Mouse (Mus musculus) layer of hippocampus, adult 18-20 months (tissue): Measurements from ENCODE around the gene Gnaq. TPM values are rescaled to one million over a fixed set of nuclear protein-coding genes. Genes with fewer than 3 reads are reported as not detected.

Experiments used
- DNase-seq, 2 experiments: peaks; one replicate each; pipeline ENCODE4 v3.0.0; 2022; ENCODE audit warnings: low spot score in 2 of 2
- total RNA-seq, 2 experiments: library from RNA; stranded (reverse); gene quantifications; 2 replicates each; pipeline ENCODE4 v1.2.3; 2021

Gene Gnaq
- total RNA-seq, 2 experiments from 2014 or later, result 189 to 204 TPM

DNA sequence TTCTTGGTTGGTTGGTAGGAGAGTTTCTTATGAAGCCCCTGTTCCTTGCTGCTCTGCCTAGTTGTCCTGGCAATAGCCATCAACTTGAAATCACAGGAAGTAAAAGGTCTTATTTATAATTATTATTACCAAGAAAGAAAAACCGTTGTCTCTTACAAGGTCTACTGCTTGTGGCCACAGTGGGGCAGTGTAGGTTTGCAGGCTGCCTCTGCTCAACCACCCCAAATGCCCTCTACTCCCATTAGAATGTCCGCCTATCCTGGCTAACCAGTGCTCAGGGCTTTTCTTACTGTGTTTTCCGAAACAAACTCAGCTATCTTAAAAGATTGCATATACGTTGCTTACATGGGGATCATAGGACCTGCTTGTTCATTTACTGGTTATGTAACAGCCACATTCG lies 226.3 kb downstream of the Gnaq start:
- DNase-seq, result peak in 1 of 2 experiments; percentile 62

DNA sequence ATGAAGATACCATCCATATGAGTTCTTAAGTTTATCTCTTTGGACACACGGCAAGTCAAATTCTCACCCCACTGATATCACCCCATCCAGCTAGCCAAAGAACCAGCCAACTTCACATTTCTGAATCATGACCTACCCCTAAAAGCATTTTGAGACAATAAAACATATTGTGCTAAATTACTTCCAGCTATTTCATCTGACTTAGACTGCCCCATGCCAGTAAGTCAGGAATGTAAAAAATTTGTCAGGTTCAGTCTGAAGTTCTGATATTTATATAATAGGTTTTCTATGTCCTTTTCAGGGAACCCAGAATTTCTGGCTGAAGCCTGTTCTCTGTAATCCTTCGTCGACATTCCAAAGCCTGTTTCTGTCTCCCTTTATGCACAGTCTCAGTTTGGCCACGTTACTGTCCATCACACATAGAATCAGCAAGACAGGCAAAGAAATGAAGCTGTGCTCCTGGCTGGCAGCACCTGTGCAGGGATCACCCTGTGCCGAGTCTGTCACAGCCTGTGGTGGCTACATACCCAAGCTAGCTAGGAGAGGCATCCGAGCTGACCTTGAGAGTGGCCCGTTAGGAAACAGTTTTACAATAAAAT lies 233.9 kb downstream of the Gnaq start:
- DNase-seq, result no peak

DNA sequence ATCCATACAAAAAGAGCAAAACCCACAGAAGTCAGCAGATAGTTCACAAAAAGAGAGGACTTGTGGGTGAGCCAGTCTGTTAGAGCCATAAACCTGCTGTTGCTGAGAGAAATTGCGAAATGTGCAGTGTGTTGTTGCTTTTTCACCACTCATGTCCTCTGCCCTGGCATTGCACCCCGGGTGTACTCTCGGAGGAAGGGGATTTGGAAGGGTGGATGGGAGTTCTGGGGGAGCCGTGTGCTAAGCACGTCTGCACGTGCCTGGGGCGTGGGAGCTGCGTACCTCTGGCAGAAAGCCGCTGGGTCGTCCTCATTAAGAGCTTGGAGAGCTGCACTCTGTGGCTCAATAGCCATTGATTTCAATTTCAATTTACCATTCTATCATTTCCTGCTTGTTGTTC lies 234.6 kb downstream of the Gnaq start:
- peak in 1 of 2 experiments; percentile 50 for DNase-seq

DNA sequence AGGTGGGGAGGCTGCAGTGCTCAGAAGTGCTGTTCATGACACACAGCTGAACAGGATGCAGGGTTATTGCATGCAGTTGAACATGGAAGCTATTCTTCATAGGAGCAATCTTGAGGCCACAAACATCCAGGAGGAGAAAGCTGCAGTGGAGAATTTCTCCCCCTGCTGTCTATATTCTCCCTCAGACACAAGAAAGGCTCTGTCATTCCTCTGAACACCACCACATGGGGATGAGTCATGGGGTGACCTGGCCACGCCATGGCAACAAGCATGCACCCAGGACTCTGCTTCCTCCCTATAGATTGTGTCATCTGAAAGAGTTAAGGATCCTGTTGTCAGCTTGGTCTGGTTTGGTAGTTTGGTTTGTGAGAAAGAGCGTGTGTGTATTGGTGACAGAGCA lies 239.0 kb downstream of the Gnaq start:
- DNase-seq, result no peak

DNA sequence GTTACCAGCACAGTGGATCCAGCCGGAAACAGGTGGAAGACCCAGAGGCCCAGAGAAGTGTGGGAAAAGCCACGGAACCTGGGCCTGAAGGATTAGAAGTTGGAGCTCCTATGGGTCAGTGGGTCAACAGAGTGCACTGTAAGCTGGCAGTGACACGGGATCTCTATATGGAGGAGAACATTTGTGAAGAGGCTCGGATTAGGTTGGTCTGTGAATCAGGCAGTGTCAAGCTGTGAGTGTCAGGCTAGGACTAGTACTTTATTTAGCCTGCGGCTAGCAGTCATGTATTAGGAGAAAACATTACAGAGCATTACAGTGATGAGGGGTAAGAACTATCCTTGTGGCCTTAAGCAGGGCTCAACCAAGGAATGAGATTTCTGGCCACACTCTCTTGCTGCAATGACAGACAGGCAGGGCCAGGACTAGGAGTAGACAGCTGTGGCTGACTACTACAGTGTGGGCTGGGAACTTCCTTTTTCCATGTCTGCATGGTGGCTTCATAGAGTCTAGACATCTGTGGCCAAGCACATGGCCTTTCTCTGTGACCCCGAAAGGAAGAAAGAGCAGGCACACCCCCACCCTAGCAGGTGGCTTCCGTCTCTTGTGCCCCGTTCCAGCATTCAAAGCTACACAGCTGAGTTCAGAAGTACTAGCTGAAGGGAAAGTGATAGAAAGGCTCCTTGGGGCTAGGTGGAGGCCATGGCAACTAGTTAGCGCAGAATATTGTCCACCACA lies 240.3 kb downstream of the Gnaq start:
- DNase-seq, result no peak

DNA sequence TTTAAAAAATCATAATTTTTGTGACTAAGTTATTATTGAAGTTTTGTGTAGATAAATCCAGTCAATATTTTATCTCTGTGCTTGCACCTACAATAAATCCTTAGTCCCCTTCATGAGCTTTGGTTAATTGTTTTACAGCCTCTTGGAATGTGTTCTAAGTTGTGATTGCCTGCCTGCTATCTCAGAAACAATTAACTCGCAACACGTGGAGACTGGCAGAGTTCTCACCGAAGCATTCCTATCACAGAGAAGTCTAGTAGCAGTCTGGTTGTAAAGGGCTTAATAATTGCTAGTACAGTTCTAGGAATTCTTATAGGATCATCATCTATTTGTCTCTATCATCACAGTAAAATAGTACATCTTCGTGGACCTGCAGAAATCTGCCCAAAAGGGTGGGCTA lies 243.2 kb downstream of the Gnaq start:
- no peak for DNase-seq

DNA sequence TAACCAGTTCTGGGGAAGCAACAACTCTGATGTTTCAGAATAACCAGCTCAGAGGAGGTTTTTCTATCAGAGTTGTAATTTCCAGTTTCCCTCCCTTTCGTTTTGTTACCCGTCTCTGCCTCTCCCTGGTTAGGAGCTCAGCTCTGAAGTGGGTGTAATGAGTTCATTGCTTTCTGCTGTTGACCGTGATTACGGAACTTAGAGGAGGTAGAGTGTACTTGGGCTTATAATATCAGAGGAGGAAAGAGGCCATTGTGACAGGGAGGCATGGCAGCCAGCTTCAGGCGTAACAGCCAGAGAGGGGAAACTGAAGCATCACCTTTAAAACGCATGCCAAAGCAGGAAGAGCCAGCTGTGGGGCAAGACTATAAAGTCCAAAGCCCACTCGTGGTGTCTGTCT lies 245.9 kb downstream of the Gnaq start:
- DNase-seq, result no peak

DNA sequence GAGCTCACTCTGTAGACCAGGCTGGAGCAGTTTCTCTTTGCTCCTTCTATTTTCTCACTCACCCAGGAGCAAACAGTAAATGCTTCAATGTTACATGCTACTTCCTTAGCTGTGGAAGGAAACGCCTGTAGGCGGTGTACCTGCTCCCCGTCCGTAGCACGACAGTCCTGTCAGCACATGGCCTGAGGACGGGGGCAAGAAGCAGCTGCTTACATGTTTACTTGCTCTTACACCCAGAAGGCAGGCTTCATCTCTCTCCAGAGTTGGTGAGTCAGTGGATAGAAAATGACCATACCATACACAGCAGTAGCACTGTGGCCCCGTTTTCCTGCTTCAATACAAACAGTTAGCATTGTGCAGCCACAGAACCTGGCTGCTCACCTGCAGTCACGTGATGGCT lies 247.1 kb downstream of the Gnaq start:
- no peak for DNase-seq

DNA sequence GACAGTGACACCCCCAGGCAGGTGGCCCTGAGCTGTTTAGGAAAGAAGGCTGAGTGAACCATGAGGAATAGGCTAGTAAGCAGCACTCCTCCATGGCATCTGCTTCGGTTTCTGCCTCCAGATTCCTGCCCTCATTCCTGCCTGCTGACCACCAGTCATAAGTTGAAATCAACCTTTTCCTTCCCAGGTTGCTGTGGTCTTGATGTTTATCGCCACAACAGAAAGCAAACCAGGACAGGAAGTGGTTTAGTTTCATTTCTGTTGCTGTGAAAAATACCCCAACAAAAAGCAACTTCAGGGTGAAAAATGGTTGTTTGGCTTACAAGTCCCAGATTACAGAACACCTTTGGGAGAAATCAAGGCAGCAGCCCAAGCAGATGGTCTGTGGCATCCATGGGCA lies 249.8 kb downstream of the Gnaq start:
- no peak for DNase-seq

DNA sequence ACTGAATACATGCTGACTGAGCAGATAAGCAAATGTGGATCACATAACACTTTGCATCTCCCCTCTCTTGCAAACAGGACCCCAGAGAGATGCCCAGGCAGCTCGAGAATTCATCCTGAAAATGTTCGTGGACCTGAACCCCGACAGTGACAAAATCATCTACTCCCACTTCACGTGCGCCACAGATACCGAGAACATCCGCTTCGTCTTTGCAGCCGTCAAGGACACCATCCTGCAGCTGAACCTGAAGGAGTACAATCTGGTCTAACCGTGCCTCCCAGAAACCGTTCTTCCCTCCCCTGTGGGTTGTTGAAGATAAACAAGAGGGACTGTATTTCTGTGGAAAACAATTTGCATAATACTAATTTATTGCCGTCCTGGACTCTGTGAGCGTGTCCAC lies 250.5 kb downstream of the Gnaq start:
- no peak for DNase-seq

DNA sequence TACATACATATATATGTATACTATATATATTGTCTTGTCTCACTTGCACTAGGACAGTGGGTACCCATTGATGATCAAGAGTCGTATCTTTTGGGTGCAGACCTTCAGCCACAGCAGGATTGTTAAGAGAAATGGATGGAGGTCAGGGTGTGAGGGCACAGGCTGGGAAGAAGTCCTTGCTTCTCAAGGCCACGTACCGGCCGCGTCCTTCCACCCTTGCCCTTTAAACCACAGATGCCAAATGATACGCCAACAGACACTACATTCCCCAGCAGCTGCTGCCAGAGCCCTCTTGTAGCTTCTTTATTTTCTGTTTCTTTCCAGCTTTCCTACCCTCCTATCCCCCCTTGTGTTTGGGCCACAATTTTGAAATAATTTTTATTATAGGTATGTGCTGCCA lies 251.5 kb downstream of the Gnaq start:
- DNase-seq, result no peak

DNA sequence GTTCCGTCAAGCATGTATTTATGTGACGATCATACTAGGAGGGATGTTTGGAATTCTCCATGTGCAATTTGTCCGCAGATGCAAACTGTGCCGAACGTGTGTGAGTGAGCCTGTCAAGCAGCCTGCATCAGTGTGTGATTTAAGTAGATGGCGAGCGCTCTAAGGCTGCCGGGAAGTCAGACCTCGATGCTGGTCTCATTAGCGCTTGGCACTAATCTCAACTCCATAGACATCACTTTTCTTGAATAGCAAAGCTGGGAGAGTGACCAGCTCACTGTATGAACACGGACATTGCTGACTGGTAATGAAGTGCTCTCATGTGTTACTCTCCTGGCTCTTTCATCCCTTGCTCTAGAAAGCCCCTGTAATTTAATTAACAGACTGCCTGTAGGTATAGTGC lies 252.3 kb downstream of the Gnaq start:
- no peak for DNase-seq

DNA sequence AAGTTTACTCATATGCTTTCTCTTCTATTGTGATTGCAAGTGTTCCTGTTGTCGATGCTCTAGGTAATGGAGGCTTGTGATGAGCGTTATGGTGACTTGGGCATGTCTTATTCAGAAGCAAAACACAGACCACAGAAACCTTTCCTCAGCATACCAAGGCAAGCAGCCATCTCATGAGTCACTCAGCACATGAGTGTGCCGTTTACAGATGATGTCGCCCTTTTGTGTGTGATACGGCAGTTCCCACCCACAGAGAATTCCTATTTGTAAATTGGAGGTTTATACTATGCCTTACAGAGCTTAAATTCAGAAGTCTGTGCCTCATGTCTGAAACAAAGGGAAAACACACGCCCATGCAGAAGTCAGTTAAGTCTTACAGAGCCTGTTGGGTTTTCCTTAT lies 253.9 kb downstream of the Gnaq start:
- peak in 1 of 2 experiments; percentile 71 for DNase-seq

DNA sequence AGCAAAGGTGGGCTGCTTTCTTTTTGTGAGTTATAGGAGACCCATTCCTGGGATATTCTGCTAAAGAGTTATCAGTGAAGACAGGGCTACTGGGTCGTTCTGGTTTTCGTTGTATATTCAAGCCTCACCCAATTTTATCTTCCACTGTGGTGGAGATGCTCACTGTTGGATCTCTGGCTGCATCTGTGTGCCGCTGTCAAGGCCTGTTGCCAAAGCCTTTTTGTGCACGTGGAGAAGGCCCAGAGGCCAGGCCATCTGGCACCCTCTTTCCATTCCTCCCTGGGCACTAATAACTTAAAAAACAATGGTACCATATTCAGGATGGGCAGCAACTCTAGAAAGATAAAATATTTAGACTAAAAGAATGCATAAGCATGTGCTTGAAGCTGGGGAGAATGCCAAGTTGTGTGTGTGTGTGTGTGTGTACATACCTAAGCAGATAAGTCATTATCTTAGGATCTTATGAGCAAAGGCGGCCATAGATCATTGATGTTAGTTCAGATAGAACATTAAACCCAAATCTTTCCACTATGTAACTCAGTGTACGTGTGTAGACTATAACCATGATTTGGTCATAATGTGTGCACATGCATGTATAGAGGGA lies 257.7 kb downstream of the Gnaq start:
- no peak for DNase-seq

DNA sequence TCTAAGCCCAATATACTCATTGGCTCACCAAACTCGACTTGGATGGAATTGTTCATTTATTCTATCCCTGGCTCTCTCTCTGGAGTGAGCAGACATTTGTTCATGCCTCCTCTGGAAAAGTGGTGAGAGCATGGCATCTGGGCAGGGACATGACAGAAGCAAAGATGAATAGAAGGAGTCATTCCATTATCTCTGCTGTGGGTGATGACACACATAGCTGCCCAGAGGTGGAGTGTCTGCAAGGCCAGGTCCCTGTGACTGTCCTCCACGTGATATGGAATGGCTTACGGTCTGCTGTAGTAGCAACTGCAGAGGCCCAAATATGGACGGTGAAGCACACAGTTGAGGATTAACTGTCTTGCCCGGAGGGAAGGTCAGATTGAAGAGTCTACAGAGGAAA lies 261.8 kb downstream of the Gnaq start:
- DNase-seq, result no peak

DNA sequence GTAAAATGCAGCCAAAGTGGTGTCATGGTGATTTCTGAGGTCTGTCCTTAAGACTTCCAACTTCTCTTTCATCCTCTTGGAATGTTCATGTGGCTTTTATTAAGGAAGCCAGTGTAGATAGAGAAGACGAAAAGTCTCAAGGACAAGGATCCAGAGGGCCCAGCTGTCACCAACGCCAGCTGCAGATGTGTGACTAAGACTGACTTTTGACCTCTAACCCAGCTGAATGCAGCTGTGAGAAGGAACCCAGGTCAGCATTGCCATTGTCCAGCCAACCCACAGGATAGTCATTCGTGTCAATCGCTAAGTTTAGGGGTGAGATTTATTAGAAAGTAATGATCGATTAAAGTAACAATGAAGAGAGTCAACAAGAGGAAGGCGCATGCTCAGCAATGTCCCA lies 270.5 kb downstream of the Gnaq start:
- DNase-seq, result no peak

DNA sequence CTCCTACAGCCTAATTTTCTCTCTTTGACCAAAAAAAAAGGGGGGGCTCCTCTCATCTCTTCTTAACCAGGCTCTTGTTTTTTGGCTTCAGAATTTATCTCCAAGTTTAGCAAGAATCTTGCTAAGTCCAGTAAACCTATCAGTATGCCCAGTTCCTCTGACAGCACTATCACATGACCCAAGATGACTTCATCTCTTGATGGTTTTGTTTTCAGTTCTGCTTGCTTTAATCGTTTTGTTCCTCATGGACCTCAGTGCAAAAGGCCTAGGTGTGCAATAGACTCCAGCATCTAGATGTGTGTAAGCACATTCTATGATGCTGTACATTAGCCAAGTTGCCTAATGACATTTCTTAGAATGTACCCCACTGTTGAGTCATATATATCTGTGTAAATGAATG lies 275.1 kb downstream of the Gnaq start:
- no peak for DNase-seq

DNA sequence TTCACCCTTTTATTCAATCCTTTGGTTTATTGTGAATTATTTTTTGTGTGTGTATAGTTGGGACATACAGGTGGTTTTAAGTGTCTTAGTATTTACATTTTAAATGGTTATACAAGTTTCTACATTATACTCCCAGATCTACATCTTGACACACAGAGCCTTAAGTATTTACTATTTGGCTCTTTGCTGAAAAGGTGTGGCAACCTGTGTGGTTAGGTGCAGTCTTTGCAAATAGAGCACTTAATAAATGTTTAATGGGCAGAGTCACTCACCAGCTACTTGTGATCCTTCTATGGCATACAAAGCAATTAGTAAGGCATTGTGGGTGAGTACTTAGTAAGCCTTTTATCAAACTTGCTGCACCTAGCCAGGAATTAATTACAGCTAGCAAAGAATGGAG lies 278.7 kb downstream of the Gnaq start:
- no peak for DNase-seq

DNA sequence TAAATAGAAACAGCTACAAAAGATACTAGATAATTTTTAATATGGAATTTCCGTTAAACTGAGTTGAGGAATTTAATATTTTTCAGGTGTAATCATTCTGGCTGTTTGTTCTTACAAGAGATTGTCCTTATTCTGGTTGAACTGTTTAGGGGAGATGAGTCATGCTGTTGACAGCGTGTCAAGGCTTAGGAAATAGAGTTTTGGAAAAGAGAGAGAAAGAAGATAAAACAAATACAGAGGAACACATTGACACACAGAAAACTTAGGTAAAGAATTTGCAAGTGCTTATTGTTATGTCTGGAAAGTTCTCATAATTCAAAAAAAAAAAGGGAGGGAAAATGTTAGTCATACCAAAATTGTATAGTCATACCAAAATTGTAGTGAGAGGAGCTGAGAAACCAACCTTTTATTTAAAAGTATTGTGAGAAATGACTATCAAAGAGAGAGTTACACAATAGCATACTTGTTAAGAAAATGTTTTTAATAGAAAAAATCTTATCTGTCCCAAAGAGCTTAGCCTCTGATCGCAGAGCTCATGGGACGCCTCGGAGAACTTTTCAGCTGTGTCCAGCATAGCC lies 285.5 kb downstream of the Gnaq start:
- DNase-seq, result no peak

DNA sequence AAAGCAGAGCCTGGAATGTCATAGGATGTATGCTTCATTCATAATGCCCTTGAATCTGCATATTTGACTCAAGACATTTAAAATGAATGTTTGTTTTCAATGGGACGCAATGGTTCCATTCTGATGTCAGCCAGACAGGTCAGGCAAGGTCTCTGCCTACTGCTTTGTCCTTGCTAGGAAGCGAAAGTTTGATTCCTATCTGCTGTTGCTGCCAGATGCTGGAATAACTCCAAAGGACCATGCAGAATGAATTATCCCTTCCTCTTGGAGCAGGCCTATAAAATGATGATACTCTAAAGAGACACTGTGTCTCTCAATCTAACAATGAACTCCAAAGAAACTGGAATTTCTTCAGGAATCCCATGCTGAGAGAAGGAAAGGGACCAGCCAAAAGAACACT lies 293.0 kb downstream of the Gnaq start:
- no peak for DNase-seq

DNA sequence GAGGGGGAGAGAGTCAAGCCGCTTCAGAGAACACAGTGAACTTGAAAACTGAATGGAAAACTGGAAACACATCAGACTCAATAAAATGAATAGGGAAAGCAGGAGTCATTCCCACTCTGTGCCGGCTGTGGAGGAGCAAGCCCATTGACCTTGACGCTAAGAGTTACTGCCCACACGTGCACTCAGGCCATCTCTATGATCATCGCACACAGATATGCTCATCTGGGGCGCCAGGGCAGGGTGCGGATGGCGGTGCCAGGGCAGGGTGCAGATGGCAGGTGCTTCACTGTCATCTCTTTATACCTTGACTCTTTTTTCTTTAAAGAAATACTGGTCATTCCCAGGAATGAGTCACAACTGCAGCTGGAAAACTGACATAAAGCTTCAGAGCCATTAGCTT lies 298.7 kb downstream of the Gnaq start:
- DNase-seq, result no peak

DNA sequence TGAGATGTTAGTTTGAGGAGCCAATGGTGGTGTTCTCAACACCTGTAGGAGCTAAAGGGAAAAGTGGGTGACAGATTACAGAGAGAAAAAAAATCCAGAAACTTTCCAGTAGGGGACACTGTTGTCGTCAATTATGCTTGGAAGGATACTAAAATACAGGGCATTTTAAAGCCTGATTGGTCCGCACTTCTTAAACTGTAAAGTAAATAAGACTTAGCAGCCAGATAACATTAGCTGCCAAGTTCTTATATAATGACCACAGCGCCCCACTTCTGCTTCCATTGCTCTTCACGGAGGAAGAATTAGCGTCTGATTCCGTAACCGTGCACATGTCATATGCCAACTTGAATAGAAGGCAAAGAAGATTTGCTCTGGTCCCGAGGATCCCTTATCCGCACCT lies 302.2 kb downstream of the Gnaq start:
- DNase-seq, result peak in 1 of 2 experiments; percentile 6
